Mouse (Mus musculus): ENCODE data around the gene Zdhhc19.

DNA sequence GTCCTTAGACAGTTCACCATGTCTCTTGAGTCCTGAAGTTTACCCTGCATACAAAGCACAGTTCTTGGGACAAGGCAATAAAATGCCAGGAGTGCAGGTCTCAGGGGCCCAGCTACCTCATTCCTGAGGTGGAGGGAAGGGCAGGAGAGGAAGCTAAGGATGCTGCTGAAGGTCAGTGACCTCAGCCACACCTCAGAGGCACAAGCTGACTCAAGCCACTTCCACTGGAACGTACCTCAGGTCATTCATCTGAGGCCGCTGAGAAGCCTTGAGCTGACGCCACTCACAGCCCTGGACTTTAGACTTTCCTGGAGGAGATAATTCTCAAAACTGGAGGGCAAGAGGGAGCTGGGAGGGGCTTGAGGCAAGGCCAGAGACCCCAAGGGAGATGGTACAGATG lies 7.1 kb upstream of the Zdhhc19 start:
- TF ChIP-seq GATA1 (IDR thresholded peaks at IDR 0.05; ENCODE audit: borderline replicate concordance, low read length) (no peak), FLI1 (IDR thresholded peaks at IDR 0.05; ENCODE audit: low read length) (no peak)

Data from megakaryocyte, embryonic 14.5 days (primary cell).